Mouse (Mus musculus): ENCODE data around the gene Lrrc74a. TPM values are rescaled to one million over a fixed set of nuclear protein-coding genes. Genes with fewer than 3 reads are reported as not detected.
A peak's percentile ranks its signal among the peaks of the same experiment; 100 is the strongest.

Lrrc74a gene
- total and polyA plus RNA-seq, 3 experiments, result 0.05 TPM; not detected in 2

DNA sequence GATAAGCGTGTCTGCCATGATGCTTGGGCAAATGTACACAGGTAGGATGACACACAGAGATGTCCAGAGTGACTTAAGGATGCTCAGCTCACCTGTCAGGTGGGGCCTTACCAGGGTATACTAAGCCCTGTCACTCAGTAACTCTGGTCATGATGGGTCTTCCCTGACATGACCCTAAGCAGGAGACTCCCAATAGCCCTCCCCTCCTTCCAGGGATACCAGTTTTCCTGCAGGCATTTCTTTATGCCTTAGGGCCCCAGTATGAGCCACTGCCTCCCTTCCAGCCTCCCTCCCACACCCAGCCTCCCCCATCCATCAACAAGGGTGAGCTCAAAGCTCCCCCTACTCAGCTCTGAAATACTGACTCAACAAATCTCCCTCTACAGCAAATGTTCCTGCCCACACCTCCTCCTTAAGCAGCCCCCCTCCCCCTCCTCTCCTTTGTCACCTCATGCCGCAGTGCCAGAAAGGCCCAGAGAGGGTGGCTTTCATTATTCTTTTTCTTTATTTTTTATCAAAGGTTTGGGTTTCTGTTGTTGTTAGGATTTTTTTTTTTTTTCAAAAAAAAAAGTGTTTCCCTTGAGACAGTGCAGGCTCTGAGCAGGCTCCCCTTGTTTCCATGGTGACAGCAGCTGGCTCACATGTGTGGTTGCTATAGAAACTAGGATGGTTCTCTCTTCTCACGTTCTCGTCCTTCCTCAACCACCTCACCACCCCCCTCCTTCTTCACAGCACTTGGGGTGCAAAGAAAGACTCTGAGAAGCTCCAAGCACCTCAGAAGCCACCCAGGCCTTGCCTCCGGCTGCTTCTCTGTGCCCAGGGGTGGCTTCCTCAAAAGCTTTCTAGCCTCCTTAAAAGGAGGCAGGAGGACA lies 73.0 kb downstream of the Lrrc74a start:
- TF ChIP-seq POLR2AphosphoS5 (IDR thresholded peaks at IDR 0.05; ENCODE audit: insufficient replicate concordance, low read depth, low read length) (no peak), GATA2 (IDR thresholded peaks at IDR 0.05; ENCODE audit: borderline replicate concordance, low read depth, low read length) (no peak), GATA1 (IDR thresholded peaks at IDR 0.05; ENCODE audit: borderline replicate concordance, low read length) (no peak), TAL1 (conservative IDR thresholded peaks at IDR 0.05; ENCODE audit: low read depth, low read length) (no peak), CTCF (IDR thresholded peaks at IDR 0.05; ENCODE audit: low read depth, low read length) (no peak)
- DNase-seq (ENCODE audit: low spot score) (no peak), ATAC-seq (ENCODE audit: extremely low read depth, insufficient number of reproducible peaks, low FRiP score, poor library complexity, severe bottlenecking) (no peak)
- H3K4me1 ChIP-seq (ENCODE audit: insufficient read depth, low read depth, low read length), result peaks cover 28% of the 10 kb centered on the region
- no peak overlapping the region for H3K4me3 ChIP-seq (ENCODE audit: low read depth, low read length)
- no peaks in the 10 kb centered on the region for H3K9me3 ChIP-seq (replicated peaks)
- H3K36me3 ChIP-seq (replicated peaks), result no peaks in the 10 kb centered on the region
- peaks cover 72% of the 10 kb centered on the region for H3K27me3 ChIP-seq (ENCODE audit: insufficient read depth, low read length)

DNA sequence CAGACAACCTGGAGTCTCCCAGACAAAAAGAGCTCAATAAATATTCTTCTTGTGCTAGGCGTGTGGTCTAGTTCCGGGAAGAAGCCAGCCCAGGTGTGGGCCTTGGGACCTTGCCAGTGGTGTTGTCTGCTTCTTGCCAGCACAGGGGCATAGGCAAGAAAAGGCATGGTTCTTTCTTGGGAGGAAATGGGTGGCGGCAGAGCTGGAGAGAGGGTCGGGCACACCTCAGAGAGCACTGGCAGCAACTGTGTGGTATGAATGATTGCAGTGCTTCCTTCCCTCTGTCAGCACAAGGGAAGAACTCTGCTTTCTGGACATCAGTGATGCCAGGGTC lies 73.6 kb downstream of the Lrrc74a start:
- DNase-seq (ENCODE audit: low spot score) (no peak), ATAC-seq (ENCODE audit: extremely low read depth, insufficient number of reproducible peaks, low FRiP score, poor library complexity, severe bottlenecking) (no peak)
- Histone ChIP-seq H3K9me3 (replicated peaks) (no peaks in the 10 kb centered on the region), H3K27me3 (ENCODE audit: insufficient read depth, low read length) (peaks cover 75% of the 10 kb centered on the region), H3K4me1 (ENCODE audit: insufficient read depth, low read depth, low read length) (peaks cover 22% of the 10 kb centered on the region), H3K4me3 (ENCODE audit: low read depth, low read length) (no peak overlapping the region), H3K36me3 (replicated peaks) (no peaks in the 10 kb centered on the region)
- TF ChIP-seq GATA1 (IDR thresholded peaks at IDR 0.05; ENCODE audit: borderline replicate concordance, low read length), result no peak
- TF ChIP-seq POLR2AphosphoS5 (IDR thresholded peaks at IDR 0.05; ENCODE audit: insufficient replicate concordance, low read depth, low read length), result no peak
- TF ChIP-seq TAL1 (conservative IDR thresholded peaks at IDR 0.05; ENCODE audit: low read depth, low read length), result no peak
- no peak for TF ChIP-seq GATA2 (IDR thresholded peaks at IDR 0.05; ENCODE audit: borderline replicate concordance, low read depth, low read length)
- TF ChIP-seq CTCF (IDR thresholded peaks at IDR 0.05; ENCODE audit: low read depth, low read length), result no peak

DNA sequence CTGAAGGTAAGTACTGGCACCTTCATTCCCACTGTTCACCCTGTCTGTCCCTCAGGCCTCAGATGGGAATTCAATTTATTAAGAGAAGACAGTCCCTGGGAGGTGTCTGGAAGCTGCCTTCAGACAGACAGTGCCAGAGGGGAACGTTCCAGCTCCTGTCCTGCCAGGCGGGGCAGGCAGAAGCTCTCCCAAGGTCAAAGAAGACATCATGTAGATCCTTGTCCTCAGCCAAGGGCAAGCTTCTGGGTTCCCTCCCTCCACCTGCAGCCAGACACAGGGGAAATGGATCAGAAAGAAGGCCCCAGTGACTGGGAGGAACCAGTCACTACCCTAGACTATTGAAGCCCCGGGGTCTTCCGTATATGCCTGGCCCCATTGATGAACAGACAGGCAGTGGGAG lies 74.7 kb downstream of the Lrrc74a start:
- DNase-seq (ENCODE audit: low spot score) (no peak), ATAC-seq (ENCODE audit: extremely low read depth, insufficient number of reproducible peaks, low FRiP score, poor library complexity, severe bottlenecking) (no peak)
- H3K4me1 ChIP-seq (ENCODE audit: insufficient read depth, low read depth, low read length), result peaks cover 13% of the 10 kb centered on the region
- peaks cover 75% of the 10 kb centered on the region for H3K27me3 ChIP-seq (ENCODE audit: insufficient read depth, low read length)
- no peaks in the 10 kb centered on the region for H3K36me3 ChIP-seq (replicated peaks)
- H3K9me3 ChIP-seq (replicated peaks), result no peaks in the 10 kb centered on the region
- TF ChIP-seq GATA1 (IDR thresholded peaks at IDR 0.05; ENCODE audit: borderline replicate concordance, low read length), result no peak
- TF ChIP-seq TAL1 (conservative IDR thresholded peaks at IDR 0.05; ENCODE audit: low read depth, low read length), result no peak
- TF ChIP-seq POLR2AphosphoS5 (IDR thresholded peaks at IDR 0.05; ENCODE audit: insufficient replicate concordance, low read depth, low read length), result no peak
- TF ChIP-seq GATA2 (IDR thresholded peaks at IDR 0.05; ENCODE audit: borderline replicate concordance, low read depth, low read length), result no peak
- TF ChIP-seq CTCF (IDR thresholded peaks at IDR 0.05; ENCODE audit: low read depth, low read length), result no peak
- H3K4me3 ChIP-seq (ENCODE audit: low read depth, low read length), result no peak overlapping the region

DNA sequence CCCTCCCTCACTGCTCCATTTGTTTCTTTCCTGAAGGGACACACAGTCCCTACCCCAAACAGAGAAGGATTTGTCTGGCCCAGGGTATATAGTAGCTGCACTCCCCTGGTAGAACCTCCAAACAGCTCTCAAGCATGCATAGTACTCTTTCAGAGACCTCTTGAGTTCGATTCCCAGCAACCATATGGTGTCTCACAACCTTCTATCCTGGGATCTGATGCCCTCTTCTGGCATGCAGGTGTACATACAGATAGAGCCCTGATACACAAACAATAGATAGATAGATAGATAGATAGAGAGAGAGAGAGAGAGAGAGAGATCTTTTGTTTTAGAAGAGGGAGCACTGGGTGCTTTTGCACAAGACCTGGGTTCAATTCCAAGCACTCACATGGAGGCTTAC lies 75.9 kb downstream of the Lrrc74a start:
- peaks cover 7% of the 10 kb centered on the region for H3K4me1 ChIP-seq (ENCODE audit: insufficient read depth, low read depth, low read length)
- no peak overlapping the region for H3K4me3 ChIP-seq (ENCODE audit: low read depth, low read length)
- ATAC-seq (ENCODE audit: extremely low read depth, insufficient number of reproducible peaks, low FRiP score, poor library complexity, severe bottlenecking), result no peak

DNA sequence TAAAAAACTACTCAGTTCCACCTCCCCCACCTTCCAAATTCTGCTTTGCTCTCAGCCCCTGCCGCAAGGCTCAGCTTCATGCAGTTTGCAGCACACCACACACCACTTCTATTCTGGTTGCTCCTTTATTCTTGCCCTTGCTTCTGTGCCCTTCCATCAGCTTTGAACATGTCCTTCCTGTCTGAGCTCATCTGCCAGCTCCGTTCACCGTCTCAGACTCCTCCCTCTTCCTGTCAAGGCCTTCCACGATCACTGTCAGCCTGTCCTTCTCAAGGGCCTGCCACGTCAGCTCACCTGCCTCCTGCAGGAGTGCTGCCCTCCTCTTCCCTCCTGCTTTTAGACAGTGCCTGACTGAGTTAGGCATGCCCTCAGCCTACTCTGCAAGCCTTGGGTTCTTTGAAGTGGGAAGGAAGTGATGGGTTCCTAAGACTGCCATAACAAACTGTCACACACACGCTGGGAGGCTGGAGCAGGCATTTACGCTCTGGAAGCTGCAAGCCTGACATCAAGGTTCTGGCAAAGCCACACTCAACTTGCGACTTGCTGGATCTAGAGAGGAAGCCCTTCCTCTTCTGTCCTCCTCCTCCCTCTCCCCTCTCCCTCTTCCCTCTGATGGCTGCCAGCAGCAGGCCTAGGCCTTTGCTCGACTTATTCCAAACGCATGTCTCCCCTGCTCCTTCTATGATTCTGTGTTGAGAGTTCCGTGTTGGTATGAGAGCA lies 76.7 kb downstream of the Lrrc74a start:
- Histone ChIP-seq H3K4me1 (ENCODE audit: insufficient read depth, low read depth, low read length) (peaks cover 7% of the 10 kb centered on the region), H3K4me3 (ENCODE audit: low read depth, low read length) (no peak overlapping the region), H3K9me3 (replicated peaks) (no peaks in the 10 kb centered on the region), H3K36me3 (replicated peaks) (no peaks in the 10 kb centered on the region), H3K27me3 (ENCODE audit: insufficient read depth, low read length) (peaks cover 73% of the 10 kb centered on the region)
- ATAC-seq (ENCODE audit: extremely low read depth, insufficient number of reproducible peaks, low FRiP score, poor library complexity, severe bottlenecking), result peak; percentile 83
- no peak for DNase-seq (ENCODE audit: low spot score)
- TF ChIP-seq CTCF (IDR thresholded peaks at IDR 0.05; ENCODE audit: low read depth, low read length) (no peak), POLR2AphosphoS5 (IDR thresholded peaks at IDR 0.05; ENCODE audit: insufficient replicate concordance, low read depth, low read length) (no peak), TAL1 (conservative IDR thresholded peaks at IDR 0.05; ENCODE audit: low read depth, low read length) (no peak)

More for the DNA sequence above, 75.9 kb downstream of the Lrrc74a start:
- no peak for DNase-seq (ENCODE audit: low spot score)
- TF ChIP-seq POLR2AphosphoS5 (IDR thresholded peaks at IDR 0.05; ENCODE audit: insufficient replicate concordance, low read depth, low read length) (no peak), CTCF (IDR thresholded peaks at IDR 0.05; ENCODE audit: low read depth, low read length) (no peak), GATA1 (IDR thresholded peaks at IDR 0.05; ENCODE audit: borderline replicate concordance, low read length) (no peak), GATA2 (IDR thresholded peaks at IDR 0.05; ENCODE audit: borderline replicate concordance, low read depth, low read length) (no peak), TAL1 (conservative IDR thresholded peaks at IDR 0.05; ENCODE audit: low read depth, low read length) (no peak)
- Histone ChIP-seq H3K9me3 (replicated peaks) (no peaks in the 10 kb centered on the region), H3K36me3 (replicated peaks) (no peaks in the 10 kb centered on the region), H3K27me3 (ENCODE audit: insufficient read depth, low read length) (peaks cover 74% of the 10 kb centered on the region)

DNA sequence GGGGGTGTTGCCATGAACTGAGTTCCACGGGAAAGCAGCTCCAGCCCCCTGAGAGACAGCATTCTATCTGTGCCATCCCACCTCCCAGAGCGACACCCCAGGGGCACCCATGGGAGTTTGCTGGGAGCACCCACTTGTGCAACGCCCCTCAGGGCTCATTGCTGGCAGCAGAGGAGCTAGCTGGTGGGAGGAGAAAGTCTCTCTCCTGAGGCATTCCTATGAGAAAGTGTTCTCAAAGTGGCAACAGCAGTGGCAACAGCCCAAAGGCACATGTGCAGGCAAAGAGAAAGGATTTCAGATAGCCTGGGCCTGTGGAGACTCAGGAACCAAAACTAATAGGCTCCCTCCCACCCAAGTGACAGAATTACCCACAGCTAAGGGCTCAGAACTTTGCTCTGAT lies 78.6 kb downstream of the Lrrc74a start:
- Histone ChIP-seq H3K9me3 (replicated peaks) (no peaks in the 10 kb centered on the region), H3K4me1 (ENCODE audit: insufficient read depth, low read depth, low read length) (peaks cover 12% of the 10 kb centered on the region), H3K36me3 (replicated peaks) (no peaks in the 10 kb centered on the region), H3K27me3 (ENCODE audit: insufficient read depth, low read length) (peaks cover 75% of the 10 kb centered on the region), H3K4me3 (ENCODE audit: low read depth, low read length) (no peak overlapping the region)
- ATAC-seq (ENCODE audit: extremely low read depth, insufficient number of reproducible peaks, low FRiP score, poor library complexity, severe bottlenecking), result no peak
- no peak for DNase-seq (ENCODE audit: low spot score)
- no peak for TF ChIP-seq POLR2AphosphoS5 (IDR thresholded peaks at IDR 0.05; ENCODE audit: insufficient replicate concordance, low read depth, low read length)
- TF ChIP-seq CTCF (IDR thresholded peaks at IDR 0.05; ENCODE audit: low read depth, low read length), result no peak
- no peak for TF ChIP-seq GATA2 (IDR thresholded peaks at IDR 0.05; ENCODE audit: borderline replicate concordance, low read depth, low read length)

Other genes starting within 250 kb of the Lrrc74a start
- not detected in 2 replicates for gene Vash1, start 55.7 kb upstream of the Lrrc74a start, total RNA-seq (2014; fragmentation: Nextera tagmentation)
- gene Vash1, start 55.7 kb upstream of the Lrrc74a start, total RNA-seq (2017), result not detected in 2 replicates
- 0.02 TPM in 1 of 2 replicates, not detected in the other for gene Vash1, start 55.7 kb upstream of the Lrrc74a start, polyA plus RNA-seq (2012)
- gene Angel1, start 7.9 kb upstream of the Lrrc74a start, total RNA-seq (2014; fragmentation: Nextera tagmentation), result 8.5 and 9.1 TPM in 2 replicates
- 1.8 and 2.9 TPM in 2 replicates for gene Angel1, start 7.9 kb upstream of the Lrrc74a start, total RNA-seq (2017)
- 1.3 and 1.8 TPM in 2 replicates for gene Angel1, start 7.9 kb upstream of the Lrrc74a start, polyA plus RNA-seq (2012)
- 8.4 and 10.0 TPM in 2 replicates for gene Irf2bpl, start 150.4 kb downstream of the Lrrc74a start, total RNA-seq (2014; fragmentation: Nextera tagmentation)
- gene Irf2bpl, start 150.4 kb downstream of the Lrrc74a start, total RNA-seq (2017), result 8.5 and 11.0 TPM in 2 replicates
- 18.8 and 23.1 TPM in 2 replicates for gene Irf2bpl, start 150.4 kb downstream of the Lrrc74a start, polyA plus RNA-seq (2012)
- gene Cipc, start 212.7 kb downstream of the Lrrc74a start, total RNA-seq (2014; fragmentation: Nextera tagmentation), result 89.5 and 104 TPM in 2 replicates
- gene Cipc, start 212.7 kb downstream of the Lrrc74a start, total RNA-seq (2017), result 70.0 and 75.9 TPM in 2 replicates
- 35.5 and 42.7 TPM in 2 replicates for gene Cipc, start 212.7 kb downstream of the Lrrc74a start, polyA plus RNA-seq (2012)